Mouse (Mus musculus) MEL (cell line): ENCODE measurements around the gene Tmem104. TPM values are rescaled to one million over a fixed set of nuclear protein-coding genes. Genes with fewer than 3 reads are reported as not detected.
A peak's percentile ranks its signal among the peaks of the same experiment; 100 is the strongest.

Experiments used
- DNase-seq: peaks from one replicate; pipeline ENCODE4 v3.0.0; 2011; ENCODE audit warnings: low read depth, low spot score
- H3K27ac ChIP-seq: 2 replicates; pipeline ENCODE4 v1.5.1; 2012; ENCODE audit warnings: low read depth, mild to moderate bottlenecking, control low read depth, low read length, moderate library complexity; ENCODE audit not compliant: control insufficient read depth
- H3K27me3 ChIP-seq, 2 experiments: fragments of 150-350 bp in 1 of 2; sonication (generic) in 1 of 2; 2 replicates each; pipeline ENCODE4 v1.6.1; 2012; ENCODE audit warnings: low read length in 2 of 2, mild to moderate bottlenecking in 2 of 2, improper control_type of control experiment in 1 of 2, moderate library complexity in 1 of 2; ENCODE audit not compliant: insufficient read depth in 2 of 2, control insufficient read depth in 1 of 2
- H3K36me3 ChIP-seq, 2 experiments: 2 replicates each; pipeline ENCODE4 v1.6.1; 2012 to 2014; ENCODE audit warnings: low read length in 2 of 2, improper control_type of control experiment in 1 of 2, inconsistent platforms in 1 of 2, mild to moderate bottlenecking in 1 of 2; ENCODE audit not compliant: insufficient read depth in 2 of 2, control insufficient read depth in 1 of 2
- H3K4me1 ChIP-seq, 2 experiments: fragments of 150-350 bp in 1 of 2; sonication (generic) in 1 of 2; 2 replicates each; pipeline ENCODE4 v1.6.1; 2012; ENCODE audit warnings: low read length in 2 of 2, improper control_type of control experiment in 1 of 2, mild to moderate bottlenecking in 1 of 2; ENCODE audit not compliant: insufficient read depth in 2 of 2, control insufficient read depth in 1 of 2
- H3K4me3 ChIP-seq, 2 experiments: fragments of 150-350 bp in 1 of 2; sonication (generic) in 1 of 2; 2 replicates each; pipeline ENCODE4 v1.5.1; 2012; ENCODE audit warnings: low read depth in 2 of 2, low read length in 2 of 2, mild to moderate bottlenecking in 2 of 2, moderate library complexity in 2 of 2, control low read depth in 1 of 2, improper control_type of control experiment in 1 of 2; ENCODE audit not compliant: control insufficient read depth in 1 of 2, insufficient read depth in 1 of 2
- H3K79me2 ChIP-seq: 2 replicates; pipeline ENCODE4 v1.6.1; 2012; ENCODE audit warnings: mild to moderate bottlenecking, low read length, moderate library complexity; ENCODE audit not compliant: control insufficient read depth, poor library complexity, insufficient read depth
- H3K9ac ChIP-seq: 2 replicates; pipeline ENCODE4 v1.6.1; 2012; ENCODE audit warnings: low read depth, mild to moderate bottlenecking, control low read depth, low read length, moderate library complexity; ENCODE audit not compliant: control insufficient read depth, poor library complexity, severe bottlenecking
- H3K9me3 ChIP-seq: fragments of 150-350 bp; sonication (generic); replicated peaks from 2 replicates; pipeline ENCODE4 v1.6.1; 2012; ENCODE audit warnings: mild to moderate bottlenecking, low read length, improper control_type of control experiment, moderate library complexity; ENCODE audit not compliant: insufficient read depth
- BHLHE40 ChIP-seq: IDR thresholded peaks from 2 replicates; pipeline ENCODE4 v1.6.1; 2012; ENCODE audit warnings: low read depth, mild to moderate bottlenecking, inconsistent platforms, low read length, improper control_type of control experiment, borderline replicate concordance
- CHD1 ChIP-seq: IDR thresholded peaks from 2 replicates; pipeline ENCODE4 v1.6.1; 2012; ENCODE audit warnings: low read depth, mild to moderate bottlenecking, inconsistent platforms, low read length, improper control_type of control experiment
- CHD2 ChIP-seq: IDR thresholded peaks from 2 replicates; pipeline ENCODE4 v1.6.1; 2011; ENCODE audit warnings: low read length, improper control_type of control experiment
- CTCF ChIP-seq, 3 experiments: IDR thresholded peaks in 2 of 3; conservative IDR thresholded peaks in 1 of 3; 2 replicates each; pipeline ENCODE4 v1.5.1; 2011 to 2012; ENCODE audit warnings: low read length in 3 of 3, low read depth in 2 of 3, mild to moderate bottlenecking in 2 of 3, improper control_type of control experiment in 1 of 3, inconsistent platforms in 1 of 3, mixed read lengths in 1 of 3, moderate library complexity in 1 of 3; ENCODE audit not compliant: control insufficient read depth in 1 of 3, insufficient read depth in 1 of 3, poor library complexity in 1 of 3, severe bottlenecking in 1 of 3
- E2F4 ChIP-seq: IDR thresholded peaks from 2 replicates; pipeline ENCODE4 v1.6.1; 2011; ENCODE audit warnings: low read depth, low read length, improper control_type of control experiment, borderline replicate concordance
- ELF1 ChIP-seq: IDR thresholded peaks from 2 replicates; pipeline ENCODE4 v1.6.1; 2014; ENCODE audit warnings: low read depth, mild to moderate bottlenecking, inconsistent platforms, low read length, improper control_type of control experiment, moderate library complexity
- EP300 ChIP-seq, 2 experiments: IDR thresholded peaks; 2 replicates each; pipeline ENCODE4 v1.6.1; 2011; ENCODE audit warnings: improper control_type of control experiment in 2 of 2, low read length in 2 of 2, low read depth in 1 of 2, mild to moderate bottlenecking in 1 of 2
- ETS1 ChIP-seq: IDR thresholded peaks from 2 replicates; pipeline ENCODE4 v1.6.1; 2012; ENCODE audit warnings: low read depth, mild to moderate bottlenecking, inconsistent platforms, low read length, improper control_type of control experiment, moderate library complexity
- GABPA ChIP-seq: IDR thresholded peaks from 2 replicates; pipeline ENCODE4 v1.6.1; 2012; ENCODE audit warnings: low read depth, mild to moderate bottlenecking, inconsistent platforms, low read length, improper control_type of control experiment, moderate library complexity
- GATA1 ChIP-seq: IDR thresholded peaks from 2 replicates; pipeline ENCODE4 v1.6.1; 2011; ENCODE audit warnings: low read depth, low read length, improper control_type of control experiment
- HCFC1 ChIP-seq: IDR thresholded peaks from 2 replicates; pipeline ENCODE4 v1.6.1; 2012; ENCODE audit warnings: low read depth, mild to moderate bottlenecking, inconsistent platforms, low read length, improper control_type of control experiment, moderate library complexity
- JUND ChIP-seq: IDR thresholded peaks from 2 replicates; pipeline ENCODE4 v1.6.1; 2011; ENCODE audit warnings: low read depth, mild to moderate bottlenecking, improper control_type of control experiment, low read length
- KAT2A ChIP-seq: conservative IDR thresholded peaks from 2 replicates; pipeline ENCODE4 v1.6.1; 2012; ENCODE audit warnings: low read depth, low read length, improper control_type of control experiment, inconsistent platforms
- MAFK ChIP-seq: IDR thresholded peaks from 2 replicates; pipeline ENCODE4 v1.6.1; 2011; ENCODE audit warnings: low read depth, mild to moderate bottlenecking, low read length, improper control_type of control experiment, borderline replicate concordance
- MAX ChIP-seq: IDR thresholded peaks from 2 replicates; pipeline ENCODE4 v1.6.1; 2011; ENCODE audit warnings: low read length, improper control_type of control experiment
- MEF2A ChIP-seq: IDR thresholded peaks from 2 replicates; pipeline ENCODE4 v1.6.1; 2014; ENCODE audit warnings: low read depth, mild to moderate bottlenecking, inconsistent platforms, low read length, improper control_type of control experiment; ENCODE audit not compliant: poor library complexity, insufficient replicate concordance, severe bottlenecking; ENCODE audit errors: extremely low read depth
- MXI1 ChIP-seq: IDR thresholded peaks from 2 replicates; pipeline ENCODE4 v1.6.1; 2011; ENCODE audit warnings: mild to moderate bottlenecking, low read depth, low read length, improper control_type of control experiment
- MYC ChIP-seq: IDR thresholded peaks from 2 replicates; pipeline ENCODE4 v1.6.1; 2011; ENCODE audit warnings: low read depth, mild to moderate bottlenecking, low read length, improper control_type of control experiment, moderate library complexity
- NELFE ChIP-seq: IDR thresholded peaks from 2 replicates; pipeline ENCODE4 v1.6.1; 2011; ENCODE audit warnings: low read depth, low read length, improper control_type of control experiment
- POLR2AphosphoS5 ChIP-seq: IDR thresholded peaks from 2 replicates; pipeline ENCODE4 v1.6.1; 2012; ENCODE audit warnings: low read depth, borderline replicate concordance, mild to moderate bottlenecking, inconsistent platforms, low read length, moderate library complexity, mixed read lengths
- RAD21 ChIP-seq: IDR thresholded peaks from 2 replicates; pipeline ENCODE4 v1.6.1; 2011; ENCODE audit warnings: mild to moderate bottlenecking, low read depth, low read length, improper control_type of control experiment
- RCOR1 ChIP-seq: IDR thresholded peaks from 2 replicates; pipeline ENCODE4 v1.6.1; 2012; ENCODE audit warnings: low read depth, mild to moderate bottlenecking, inconsistent platforms, low read length, improper control_type of control experiment
- SIN3A ChIP-seq: IDR thresholded peaks from 2 replicates; pipeline ENCODE4 v1.6.1; 2012; ENCODE audit warnings: low read length, improper control_type of control experiment, inconsistent platforms
- SMC3 ChIP-seq: IDR thresholded peaks from 2 replicates; pipeline ENCODE4 v1.6.1; 2011; ENCODE audit warnings: low read depth, low read length, improper control_type of control experiment
- TAL1 ChIP-seq: IDR thresholded peaks from 2 replicates; pipeline ENCODE4 v1.6.1; 2012; ENCODE audit warnings: mild to moderate bottlenecking, inconsistent platforms, low read length, moderate library complexity, mixed read lengths
- TCF12 ChIP-seq: IDR thresholded peaks from 2 replicates; pipeline ENCODE4 v1.6.1; 2014; ENCODE audit warnings: low read depth, mild to moderate bottlenecking, inconsistent platforms, low read length, improper control_type of control experiment, moderate library complexity
- USF1 ChIP-seq: IDR thresholded peaks from 2 replicates; pipeline ENCODE4 v1.6.1; 2014; ENCODE audit warnings: low read depth, mild to moderate bottlenecking, inconsistent platforms, low read length, improper control_type of control experiment, moderate library complexity
- USF2 ChIP-seq, 2 experiments: IDR thresholded peaks; 2 replicates each; pipeline ENCODE4 v1.6.1; 2011 to 2012; ENCODE audit warnings: improper control_type of control experiment in 2 of 2, low read length in 2 of 2, borderline replicate concordance in 1 of 2, inconsistent platforms in 1 of 2, low read depth in 1 of 2, mild to moderate bottlenecking in 1 of 2; ENCODE audit not compliant: insufficient read depth in 1 of 2
- ZNF384 ChIP-seq: IDR thresholded peaks from 2 replicates; pipeline ENCODE4 v1.6.1; 2012; ENCODE audit warnings: low read depth, mild to moderate bottlenecking, inconsistent platforms, low read length, improper control_type of control experiment
- polyA plus RNA-seq, 2 experiments: library from polyadenylated mRNA; stranded (reverse) in 1 of 2; unstranded in 1 of 2; fragments of >175 nt in 1 of 2; fragments of >200 nt in 1 of 2; gene quantifications; 2 replicates each; pipeline versions ENCODE4 v1.2.1 to v1.2.4; 2012; ENCODE audit warnings: low replicate concordance in 2 of 2, low read depth in 1 of 2; ENCODE audit not compliant: insufficient read length in 2 of 2, insufficient read depth in 1 of 2, missing spikeins in 1 of 2
- total RNA-seq: library from RNA; depleted of rRNA; stranded (reverse); fragments of 300-350 nt; gene quantifications from 2 replicates; pipeline ENCODE4 v1.2.3, GENCODE M21; 2012

Gene Tmem104
- total and polyA plus RNA-seq, 3 experiments: 21.9 to 24.8 TPM; not detected in 1

DNA sequence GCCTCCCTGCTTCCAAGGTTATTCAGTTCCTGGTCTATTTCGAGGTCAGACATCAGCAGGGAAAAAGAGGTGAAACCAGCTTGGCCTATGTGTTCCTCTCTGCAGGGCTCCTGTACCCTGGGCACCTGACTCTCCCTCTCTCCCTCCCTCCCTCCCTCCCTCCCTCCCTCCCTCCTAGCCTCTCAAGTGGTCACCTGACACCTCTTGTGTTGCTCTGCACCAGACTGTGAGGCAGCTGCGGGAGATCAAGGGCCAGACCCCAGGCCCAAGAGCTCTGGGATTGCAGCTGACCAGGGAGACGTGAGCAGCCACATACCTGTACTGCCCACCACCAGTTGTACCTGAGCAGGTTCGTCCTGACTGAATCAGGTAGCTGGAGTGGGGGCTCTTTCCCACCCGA lies 27.8 kb downstream of the Tmem104 start:
- Histone ChIP-seq H3K27ac (no peak overlapping the region), H3K79me2 (no peaks in the 10 kb centered on the region), H3K9ac (no peak overlapping the region), H3K9me3 (no peaks in the 10 kb centered on the region), H3K27me3 (no peaks in the 10 kb centered on the region), H3K4me1 (peaks cover 0 to 2% of the 10 kb centered on the region in 2 experiments; a peak in 2 of 4 replicates), H3K4me3 (no peak overlapping the region), H3K36me3 (peaks cover 0 to 2% of the 10 kb centered on the region in 2 experiments; a peak in 3 of 4 replicates)
- DNase-seq: no peak
- TF ChIP-seq MAX: no peak
- no peak for TF ChIP-seq HCFC1
- TF ChIP-seq TAL1: no peak
- no peak for TF ChIP-seq GABPA
- no peak for TF ChIP-seq USF1
- no peak for TF ChIP-seq BHLHE40
- no peak for TF ChIP-seq RCOR1
- no peak for TF ChIP-seq E2F4
- no peak for TF ChIP-seq SIN3A
- TF ChIP-seq RAD21: no peak
- no peak for TF ChIP-seq MEF2A
- no peak for TF ChIP-seq CHD2

DNA sequence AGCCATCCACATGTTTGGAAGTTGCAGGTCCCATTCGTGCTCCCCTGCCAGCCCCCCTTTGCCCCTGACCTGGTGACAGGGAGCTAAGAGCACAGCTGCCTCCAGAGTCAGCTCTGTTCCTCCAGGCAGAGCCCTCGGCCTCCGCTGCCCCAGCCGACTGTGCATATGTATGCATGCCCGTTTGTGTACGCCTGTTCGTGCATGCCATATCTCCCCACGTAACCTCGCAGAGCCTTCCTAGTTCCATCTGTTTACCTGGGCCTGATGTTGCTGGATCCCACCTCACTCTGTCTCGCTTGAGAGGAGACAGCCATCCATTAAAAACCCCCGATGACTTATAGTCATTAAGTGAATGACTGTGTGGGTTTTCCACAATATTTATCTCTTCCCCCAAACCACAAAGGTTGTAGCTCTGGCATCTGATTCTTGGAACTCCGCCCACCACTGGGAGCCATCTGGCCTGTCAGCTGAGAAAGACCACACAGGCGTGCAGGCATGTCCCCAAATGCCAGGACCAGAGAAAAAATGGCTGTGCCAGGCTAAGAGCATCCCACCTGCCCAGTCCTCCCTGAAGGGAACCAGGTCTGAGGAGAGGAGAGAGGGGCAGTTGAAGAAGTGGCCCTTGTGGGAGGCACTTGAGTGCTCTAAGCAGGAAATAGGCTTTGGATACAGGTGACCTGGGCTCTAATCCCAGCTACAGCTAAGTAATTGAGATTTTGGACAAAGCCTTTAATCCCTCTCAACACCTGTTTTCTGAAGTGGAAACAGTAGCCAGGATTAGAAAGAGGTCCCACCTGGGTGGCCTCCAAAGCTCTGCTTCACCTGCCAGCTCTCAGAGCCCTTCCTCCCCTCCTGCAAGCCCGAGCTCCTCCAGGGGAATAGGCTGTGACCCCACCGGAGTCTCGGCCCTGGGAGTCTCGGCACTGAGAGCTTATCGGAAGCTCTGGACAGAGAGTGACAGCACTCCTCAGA lies 30.4 kb downstream of the Tmem104 start:
- no peaks in the 10 kb centered on the region for H3K27me3 ChIP-seq
- H3K9ac ChIP-seq: no peak overlapping the region
- no peak overlapping the region for H3K4me3 ChIP-seq
- H3K79me2 ChIP-seq: no peaks in the 10 kb centered on the region
- peaks cover 0 to 4% of the 10 kb centered on the region in 2 experiments; a peak in 3 of 4 replicates for H3K36me3 ChIP-seq
- H3K9me3 ChIP-seq: no peaks in the 10 kb centered on the region
- H3K27ac ChIP-seq: no peak overlapping the region
- peaks cover 0 to 2% of the 10 kb centered on the region in 2 experiments; a peak in 2 of 4 replicates for H3K4me1 ChIP-seq
- DNase-seq: peak; percentile 40
- peak; percentile 80 for TF ChIP-seq ETS1
- no peak for TF ChIP-seq KAT2A
- TF ChIP-seq TCF12: peak; percentile 7; the same call in 1 of the 2 replicates
- no peak for TF ChIP-seq MYC
- peak; percentile 61; the same call in 1 of the 2 replicates for TF ChIP-seq RCOR1
- no peak for TF ChIP-seq ELF1
- TF ChIP-seq CHD1: no peak
- TF ChIP-seq MEF2A: no peak
- TF ChIP-seq NELFE: no peak
- TF ChIP-seq CHD2: no peak
- peak in 1 of 2 experiments; percentile 28; a peak in 1 of 4 replicates for TF ChIP-seq EP300 (IDR thresholded peaks at IDR 0.05; ENCODE audit: low read depth in 1 of 2, low read length in 2 of 2)
- no peak for TF ChIP-seq GABPA
- no peak for TF ChIP-seq CTCF (IDR thresholded peaks at IDR 0.05 in 2 of 3, conservative IDR thresholded peaks at IDR 0.05 in 1 of 3; ENCODE audit: control insufficient read depth in 1 of 3, insufficient read depth in 1 of 3, low read depth in 2 of 3, low read length in 3 of 3, poor library complexity in 1 of 3, severe bottlenecking in 1 of 3)
- no peak for TF ChIP-seq ZNF384
- no peak for TF ChIP-seq JUND
- TF ChIP-seq MAFK: no peak
- no peak for TF ChIP-seq USF2 (IDR thresholded peaks at IDR 0.05; ENCODE audit: borderline replicate concordance in 1 of 2, insufficient read depth in 1 of 2, low read depth in 1 of 2, low read length in 2 of 2)
- TF ChIP-seq GATA1: 0 out of 2 replicates have a peak, but pooled peaks have one; percentile 23
- 0 out of 2 replicates have a peak, but pooled peaks have one; percentile 30 for TF ChIP-seq MXI1
- no peak for TF ChIP-seq HCFC1
- TF ChIP-seq POLR2AphosphoS5: no peak
- TF ChIP-seq SMC3: no peak
